Mouse (Mus musculus) E14TG2a.4 (cell line): ENCODE data around the gene Kctd17.

Experiments
- CTCF ChIP-seq: conservative IDR thresholded peaks from 2 replicates; pipeline ENCODE4 v1.5.1; 2014; ENCODE audit warnings: low read length
- NANOG ChIP-seq: IDR thresholded peaks from 2 replicates; pipeline ENCODE4 v1.6.1; 2014; ENCODE audit warnings: borderline replicate concordance, low read length, mixed read lengths
- POU5F1 ChIP-seq: IDR thresholded peaks from 2 replicates; pipeline ENCODE4 v1.6.1; 2014; ENCODE audit warnings: low read length, borderline replicate concordance

DNA sequence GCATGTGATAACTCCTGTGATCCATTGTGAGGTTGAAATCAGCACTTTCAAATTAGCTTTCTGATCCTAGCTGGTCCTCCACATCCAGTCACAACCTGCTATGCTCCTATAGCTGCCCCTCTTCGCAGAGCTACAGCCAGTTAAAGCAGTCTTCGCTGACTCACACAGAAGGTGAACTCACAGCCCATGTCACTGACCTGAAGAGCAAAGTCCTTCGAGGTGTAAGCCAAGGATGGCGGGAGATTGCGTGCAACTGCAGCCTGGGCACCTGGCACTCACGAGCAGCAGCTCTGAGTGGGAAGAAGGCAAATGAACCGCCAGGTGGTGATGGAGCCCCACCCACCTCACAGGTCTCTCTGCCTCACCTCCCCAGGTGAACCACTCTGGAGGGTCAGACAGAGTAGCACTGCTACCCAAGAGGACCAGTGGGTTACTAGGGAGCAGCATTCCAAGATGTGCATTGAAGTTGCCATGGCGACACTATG, 32.8 kb upstream of the Kctd17 start, which contains the start of gene Tex33:
- TF ChIP-seq CTCF, result no peak
- TF ChIP-seq NANOG, result no peak
- no peak for TF ChIP-seq POU5F1
